25 mouse cellular contexts compared by ENCODE assay signal in the genomic region with DNA sequence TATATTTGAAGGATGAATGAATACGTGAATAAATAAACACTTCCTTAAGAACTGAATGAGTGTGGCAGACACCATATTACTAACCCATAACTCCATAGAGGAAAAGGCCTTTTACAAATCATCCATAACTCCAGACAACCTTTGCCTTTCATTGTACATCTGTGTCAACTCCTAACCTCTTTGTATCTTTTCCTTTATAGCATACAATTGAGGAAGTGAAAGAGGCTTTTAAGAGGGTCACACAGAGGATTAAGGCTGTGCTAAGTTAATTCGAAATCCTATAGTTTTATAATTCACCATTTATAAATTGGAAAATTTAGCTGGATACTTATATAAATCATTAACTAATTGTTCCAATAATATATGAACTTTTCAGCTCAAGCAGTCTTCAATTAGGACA. TPM values are rescaled to one million over a fixed set of nuclear protein-coding genes. Genes with fewer than 3 reads are reported as not detected.
"Had no signal": no experiment of that assay in that cellular context is flagged by ENCODE, and none has a peak within 500 bp of the region (broad histone marks: within the 10 kb centered on the region; RNA-seq: fewer than 3 reads in every experiment).

No protein-coding gene starts in this region.

- H3K27me3 ChIP-seq: liver, embryonic 15.5 days; lung, embryonic 15.5 days; megakaryocyte, embryonic 14.5 days; midbrain, embryonic 12.5 days; neural tube, embryonic 13.5 days; neural tube, embryonic 15.5 days had no signal

- ATAC-seq: liver, postnatal 0 days; lung, postnatal 0 days; midbrain, embryonic 16.5 days had no signal

- H3K9ac ChIP-seq: liver, embryonic 15.5 days; liver, postnatal 0 days; lung, embryonic 15.5 days; midbrain, embryonic 12.5 days; neural tube, embryonic 13.5 days; neural tube, embryonic 15.5 days had no signal

- H3K27ac ChIP-seq: liver, embryonic 15.5 days; lung, embryonic 15.5 days; macrophage; midbrain, embryonic 10.5 days; midbrain, embryonic 12.5 days; neural tube, embryonic 13.5 days; neural tube, embryonic 15.5 days had no signal

- H3K4me3 ChIP-seq: liver, embryonic 15.5 days; lung, embryonic 15.5 days; megakaryocyte, embryonic 14.5 days; midbrain, embryonic 10.5 days; midbrain, embryonic 12.5 days; myocyte; neural tube, embryonic 13.5 days; neural tube, embryonic 15.5 days had no signal

- DNase-seq: liver, postnatal 0 days; lung, adult 2 months; lung, postnatal 14 days; lung, postnatal 36 days; midbrain, embryonic 14.5 days; right cerebral cortex, postnatal 14 days; thymus, adult 18-20 months; thymus, postnatal 14 days; thymus, postnatal 36 days had no signal

- H3K4me1 ChIP-seq: liver, embryonic 15.5 days; lung, embryonic 15.5 days; megakaryocyte, embryonic 14.5 days; midbrain, embryonic 10.5 days; midbrain, embryonic 12.5 days; neural tube, embryonic 13.5 days; neural tube, embryonic 15.5 days had no signal

- H3K36me3 ChIP-seq: liver, embryonic 15.5 days; lung, embryonic 15.5 days; midbrain, embryonic 10.5 days; midbrain, embryonic 12.5 days; neural tube, embryonic 13.5 days; neural tube, embryonic 15.5 days had no signal

RNA-seq across cellular contexts. Expression of gene Olfr432, which starts 6.2 kb away (rescaled TPM):
- polyA plus RNA-seq: liver, embryonic 15.5 days; liver, postnatal 0 days; lung, embryonic 15.5 days; lung, postnatal 0 days; macrophage; midbrain, embryonic 10.5 days; midbrain, embryonic 12.5 days; midbrain, embryonic 14.5 days; midbrain, embryonic 16.5 days; myocyte; neural tube, embryonic 11.5 days; neural tube, embryonic 13.5 days; neural tube, embryonic 15.5 days; stomach, embryonic 14.5 days; stomach, embryonic 16.5 days; thymus, postnatal 0 days had no signal

RNA-seq across cellular contexts. Expression of gene Olfr430, which starts 11.2 kb away (rescaled TPM):
- polyA plus RNA-seq: liver, embryonic 15.5 days; liver, postnatal 0 days; lung, adult 2 months; lung, embryonic 15.5 days; lung, postnatal 0 days; macrophage; midbrain, embryonic 10.5 days; midbrain, embryonic 12.5 days; midbrain, embryonic 14.5 days; midbrain, embryonic 16.5 days; myocyte; neural tube, embryonic 11.5 days; neural tube, embryonic 13.5 days; neural tube, embryonic 15.5 days; spleen, adult 2 months; stomach, embryonic 14.5 days; stomach, embryonic 16.5 days; thymus, postnatal 0 days had no signal

RNA-seq across cellular contexts. Expression of gene Olfr433, which starts 14.7 kb away (rescaled TPM):
- polyA plus RNA-seq: lung, embryonic 15.5 days; lung, postnatal 0 days; midbrain, embryonic 10.5 days; midbrain, embryonic 12.5 days; midbrain, embryonic 14.5 days; midbrain, embryonic 16.5 days; myocyte; neural tube, embryonic 11.5 days; neural tube, embryonic 13.5 days; neural tube, embryonic 15.5 days; stomach, embryonic 14.5 days had no signal

RNA-seq across cellular contexts. Expression of gene Ifi205, which starts 23.6 kb away (rescaled TPM):
- polyA plus RNA-seq: midbrain, embryonic 10.5 days; midbrain, embryonic 16.5 days; neural tube, embryonic 11.5 days; neural tube, embryonic 13.5 days; neural tube, embryonic 15.5 days had no signal

RNA-seq across cellular contexts. Expression of gene Olfr429, which starts 28.9 kb away (rescaled TPM):
- polyA plus RNA-seq: liver, embryonic 15.5 days; liver, postnatal 0 days; lung, adult 2 months; lung, embryonic 15.5 days; lung, postnatal 0 days; macrophage; midbrain, embryonic 10.5 days; midbrain, embryonic 12.5 days; midbrain, embryonic 14.5 days; midbrain, embryonic 16.5 days; myocyte; neural tube, embryonic 11.5 days; neural tube, embryonic 13.5 days; neural tube, embryonic 15.5 days; spleen, adult 2 months; stomach, embryonic 14.5 days; stomach, embryonic 16.5 days; thymus, postnatal 0 days had no signal
